Mouse (Mus musculus): ENCODE data around the gene Gm27179. TPM values are rescaled to one million over a fixed set of nuclear protein-coding genes. Genes with fewer than 3 reads are reported as not detected.
"Not testable (repeated sequence)": the region's sequence is repeated elsewhere in the genome, so short reads cannot be mapped to it uniquely, and the experiment has no call there.

The Gm27179 gene
- polyA plus RNA-seq, 1 experiment, result not detected

GRCm38 (mm10) chr14:69496259-69496658 is 16.1 kb downstream of the Gm27179 start:
- not testable (repeated sequence) for H3K4me3 ChIP-seq (ENCODE audit: insufficient read depth, low read length); H3K27ac ChIP-seq (ENCODE audit: insufficient read depth, low read depth, low read length); H3K4me1 ChIP-seq (ENCODE audit: control insufficient read depth, insufficient read depth, low read length)

- H3K27ac ChIP-seq (ENCODE audit: insufficient read depth, low read depth, low read length); H3K4me1 ChIP-seq (ENCODE audit: control insufficient read depth, insufficient read depth, low read length); H3K4me3 ChIP-seq (ENCODE audit: insufficient read depth, low read length): not testable (repeated sequence)
Measured at GRCm38 (mm10) chr14:69494946-69495345, 17.4 kb downstream of the Gm27179 start.

- H3K27ac ChIP-seq (ENCODE audit: insufficient read depth, low read depth, low read length); H3K4me3 ChIP-seq (ENCODE audit: insufficient read depth, low read length); H3K4me1 ChIP-seq (ENCODE audit: control insufficient read depth, insufficient read depth, low read length): not testable (repeated sequence)
Measured at GRCm38 (mm10) chr14:69494522-69494921, 17.8 kb downstream of the Gm27179 start.

- H3K4me1 ChIP-seq (ENCODE audit: control insufficient read depth, insufficient read depth, low read length); H3K27ac ChIP-seq (ENCODE audit: insufficient read depth, low read depth, low read length); H3K4me3 ChIP-seq (ENCODE audit: insufficient read depth, low read length): not testable (repeated sequence)
Measured at GRCm38 (mm10) chr14:69488001-69488400, 24.3 kb downstream of the Gm27179 start.

GRCm38 (mm10) chr14:69485466-69486135 is 26.7 kb downstream of the Gm27179 start:
- H3K4me3 ChIP-seq (ENCODE audit: insufficient read depth, low read length); H3K27ac ChIP-seq (ENCODE audit: insufficient read depth, low read depth, low read length); H3K4me1 ChIP-seq (ENCODE audit: control insufficient read depth, insufficient read depth, low read length): not testable (repeated sequence)

GRCm38 (mm10) chr14:69473941-69474646 is 38.3 kb downstream of the Gm27179 start:
- H3K4me3 ChIP-seq (ENCODE audit: insufficient read depth, low read length); H3K4me1 ChIP-seq (ENCODE audit: control insufficient read depth, insufficient read depth, low read length); H3K27ac ChIP-seq (ENCODE audit: insufficient read depth, low read depth, low read length): not testable (repeated sequence)

GRCm38 (mm10) chr14:69473322-69473721 is 39.0 kb downstream of the Gm27179 start:
- not testable (repeated sequence) for H3K4me1 ChIP-seq (ENCODE audit: control insufficient read depth, insufficient read depth, low read length); H3K27ac ChIP-seq (ENCODE audit: insufficient read depth, low read depth, low read length); H3K4me3 ChIP-seq (ENCODE audit: insufficient read depth, low read length)

- H3K4me1 ChIP-seq (ENCODE audit: control insufficient read depth, insufficient read depth, low read length); H3K4me3 ChIP-seq (ENCODE audit: insufficient read depth, low read length); H3K27ac ChIP-seq (ENCODE audit: insufficient read depth, low read depth, low read length): not testable (repeated sequence)
Measured at GRCm38 (mm10) chr14:69470122-69470708, 42.1 kb downstream of the Gm27179 start.

- H3K4me1 ChIP-seq (ENCODE audit: control insufficient read depth, insufficient read depth, low read length); H3K27ac ChIP-seq (ENCODE audit: insufficient read depth, low read depth, low read length); H3K4me3 ChIP-seq (ENCODE audit: insufficient read depth, low read length): not testable (repeated sequence)
Measured at GRCm38 (mm10) chr14:69467612-69468366, 44.6 kb downstream of the Gm27179 start.

- H3K4me3 ChIP-seq (ENCODE audit: insufficient read depth, low read length); H3K4me1 ChIP-seq (ENCODE audit: control insufficient read depth, insufficient read depth, low read length); H3K27ac ChIP-seq (ENCODE audit: insufficient read depth, low read depth, low read length): not testable (repeated sequence)
Measured at GRCm38 (mm10) chr14:69464465-69464864, 47.9 kb downstream of the Gm27179 start.

Other genes with a start within 250 kb of the Gm27179 start
- 0.20 TPM in 1 of 2 replicates, not detected in the other for gene Synb, start 218.2 kb downstream of the Gm27179 start, polyA plus RNA-seq (2012; ENCODE audit: insufficient read depth, insufficient read length, missing spikeins)
- gene Gm16867, start 9.2 kb downstream of the Gm27179 start, polyA plus RNA-seq (2012; ENCODE audit: insufficient read depth, insufficient read length, missing spikeins), result 9.9 and 13.1 TPM in 2 replicates
- gene Entpd4b, start 42.9 kb upstream of the Gm27179 start, polyA plus RNA-seq (2012; ENCODE audit: insufficient read depth, insufficient read length, missing spikeins), result 11.0 and 11.3 TPM in 2 replicates

Data from bone marrow macrophage, adult 2 months (primary cell).